Mouse (Mus musculus) olfactory bulb, adult 2 months (tissue): ENCODE results near the gene Ddx47.

Experiments used
- CTCF ChIP-seq: fragments of 200-500 bp; IDR thresholded peaks from 2 replicates; pipeline ENCODE4 v1.5.1; 2012; ENCODE audit warnings: low read depth, mild to moderate bottlenecking, low read length, moderate library complexity; ENCODE audit not compliant: insufficient read depth
- POLR2A ChIP-seq: fragments of 200-500 bp; IDR thresholded peaks from 2 replicates; pipeline ENCODE4 v1.6.1; 2012; ENCODE audit warnings: mild to moderate bottlenecking, low read depth, low read length, moderate library complexity; ENCODE audit not compliant: insufficient read depth

DNA sequence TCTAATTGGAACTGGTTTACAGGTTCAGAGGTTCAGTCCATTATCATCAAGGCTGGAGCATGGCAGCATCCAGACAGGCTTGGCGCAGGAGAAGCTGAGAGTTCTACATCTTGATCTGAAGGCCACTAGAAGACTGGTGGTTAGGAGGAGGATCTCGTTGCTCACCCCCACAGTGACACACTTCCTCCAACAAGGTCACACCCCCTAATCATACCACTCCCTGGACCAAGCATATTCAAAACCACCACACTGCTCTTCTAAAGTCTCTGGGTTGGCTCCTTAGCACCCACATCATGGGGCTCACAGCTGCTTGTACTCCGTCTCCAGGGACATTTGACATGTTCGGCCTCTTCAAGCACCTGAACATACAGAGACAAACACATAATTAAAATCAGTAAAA lies 9.4 kb upstream of the Ddx47 start:
- TF ChIP-seq CTCF (no peak), POLR2A (no peak)
